Mouse (Mus musculus): ENCODE data around the gene Tmx4. TPM values are rescaled to one million over a fixed set of nuclear protein-coding genes. Genes with fewer than 3 reads are reported as not detected.
"Not testable (repeated sequence)": the region's sequence is repeated elsewhere in the genome, so short reads cannot be mapped to it uniquely, and the experiment has no call there.

The Tmx4 gene
- polyA plus RNA-seq, 1 experiment from 2014 or later, result 12.5 TPM

GRCm38 (mm10) chr2:134645166-134645565 is 1.2 kb upstream of the Tmx4 start:
- Histone ChIP-seq H3K36me3 (ENCODE audit: insufficient read depth, low read length) (no peaks in the 10 kb centered on the region), H3K9me3 (replicated peaks; ENCODE audit: low read length) (no peaks in the 10 kb centered on the region), H3K4me2 (ENCODE audit: low read length) (no peak overlapping the region), H3K4me1 (replicated peaks; ENCODE audit: insufficient read depth, low read length) (peaks cover 3% of the 10 kb centered on the region), H3K4me3 (replicated peaks; ENCODE audit: low read depth, low read length) (no peak overlapping the region), H3K27me3 (ENCODE audit: insufficient read depth, low read length) (no peaks in the 10 kb centered on the region), H3K27ac (no peak overlapping the region), H3K9ac (ENCODE audit: low read depth, low read length) (no peak overlapping the region)
- TF ChIP-seq CTCF (IDR thresholded peaks at IDR 0.05; ENCODE audit: low read depth), result no peak
- ATAC-seq (replicated peaks; ENCODE audit: low FRiP score, low read depth), result no peak
- WGBS, result 65% methylated on average over 4 of the region's 4 CpGs
- no peak for DNase-seq (ENCODE audit: low spot score)

DNA sequence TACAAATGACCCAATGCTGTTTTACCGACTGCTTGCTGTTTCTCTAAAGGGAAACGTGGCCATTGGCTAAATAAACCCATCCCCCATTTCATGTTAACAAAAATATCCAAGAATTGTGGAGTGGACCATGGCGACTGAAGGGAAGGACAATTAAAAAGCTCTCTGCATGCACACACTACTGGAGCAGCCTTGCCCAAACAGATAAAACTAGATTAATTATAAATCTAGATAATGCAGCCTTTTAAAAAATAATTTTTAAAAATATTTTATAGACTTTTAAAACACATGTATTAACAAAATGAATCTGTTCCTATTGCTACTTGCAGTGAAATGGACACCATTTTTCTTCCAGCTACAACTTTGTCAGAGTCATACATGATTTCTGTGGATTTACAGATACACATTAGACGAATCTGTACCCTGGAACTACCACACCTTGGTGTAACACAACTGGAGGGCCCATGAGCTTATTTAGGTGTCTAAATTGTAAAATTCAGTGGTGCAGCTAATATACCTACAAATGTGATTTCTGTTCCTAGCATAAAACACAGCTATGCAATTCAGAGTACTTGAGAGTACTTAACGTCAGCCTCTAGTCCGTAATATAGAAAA is 462 bp upstream of the Tmx4 start:
- no peak for DNase-seq (ENCODE audit: low spot score)

DNA sequence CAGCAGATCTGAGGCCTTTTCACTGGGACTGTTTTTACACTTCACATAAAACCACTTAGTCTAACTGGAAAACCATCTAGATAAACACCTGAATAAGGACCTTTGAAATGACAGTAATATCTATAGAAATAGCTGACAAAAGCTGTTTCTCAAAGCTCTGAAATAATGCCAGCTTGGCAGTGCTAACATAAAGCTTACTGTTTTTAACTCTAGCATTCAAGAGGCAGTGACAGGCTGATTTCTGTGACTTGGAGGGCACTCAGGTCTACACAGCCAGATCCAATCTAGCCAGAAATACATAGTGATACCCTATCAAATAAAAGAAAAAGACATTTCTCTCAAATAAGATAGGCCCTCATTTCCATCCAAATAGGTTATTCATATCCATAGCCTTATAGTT is 1.6 kb downstream of the Tmx4 start:
- TF ChIP-seq CTCF (IDR thresholded peaks at IDR 0.05; ENCODE audit: low read depth), result no peak
- peaks cover 3% of the 10 kb centered on the region for H3K4me1 ChIP-seq (replicated peaks; ENCODE audit: insufficient read depth, low read length)
- no peak overlapping the region for H3K4me2 ChIP-seq (ENCODE audit: low read length)
- H3K4me3 ChIP-seq (replicated peaks; ENCODE audit: low read depth, low read length), result no peak overlapping the region
- no peak overlapping the region for H3K9ac ChIP-seq (ENCODE audit: low read depth, low read length)
- DNase-seq (ENCODE audit: low spot score), result no peak
- no peak overlapping the region for H3K27ac ChIP-seq
- no peaks in the 10 kb centered on the region for H3K36me3 ChIP-seq (ENCODE audit: insufficient read depth, low read length)
- ATAC-seq (replicated peaks; ENCODE audit: low FRiP score, low read depth), result no peak
- no peaks in the 10 kb centered on the region for H3K9me3 ChIP-seq (replicated peaks; ENCODE audit: low read length)
- no peaks in the 10 kb centered on the region for H3K27me3 ChIP-seq (ENCODE audit: insufficient read depth, low read length)

More for the DNA sequence above, 462 bp upstream of the Tmx4 start:
- Histone ChIP-seq H3K27ac (no peak overlapping the region; the same call in 1 of the 2 replicates), H3K9me3 (replicated peaks; ENCODE audit: low read length) (no peaks in the 10 kb centered on the region), H3K4me3 (replicated peaks; ENCODE audit: low read depth, low read length) (peak overlapping the region; percentile 79), H3K4me1 (replicated peaks; ENCODE audit: insufficient read depth, low read length) (peaks cover 3% of the 10 kb centered on the region), H3K9ac (ENCODE audit: low read depth, low read length) (no peak overlapping the region), H3K27me3 (ENCODE audit: insufficient read depth, low read length) (no peaks in the 10 kb centered on the region), H3K36me3 (ENCODE audit: insufficient read depth, low read length) (no peaks in the 10 kb centered on the region), H3K4me2 (ENCODE audit: low read length) (peak overlapping the region; percentile 66)
- WGBS, result 41% methylated on average over 6 of the region's 6 CpGs
- ATAC-seq (replicated peaks; ENCODE audit: low FRiP score, low read depth), result no peak
- no peak for TF ChIP-seq CTCF (IDR thresholded peaks at IDR 0.05; ENCODE audit: low read depth)

- ATAC-seq (replicated peaks; ENCODE audit: low FRiP score, low read depth) (no peak), DNase-seq (ENCODE audit: low spot score) (no peak)
- H3K4me3 ChIP-seq (replicated peaks; ENCODE audit: low read depth, low read length), result no peak overlapping the region
- no peak overlapping the region for H3K9ac ChIP-seq (ENCODE audit: low read depth, low read length)
- no peak overlapping the region for H3K4me2 ChIP-seq (ENCODE audit: low read length)
- TF ChIP-seq CTCF (IDR thresholded peaks at IDR 0.05; ENCODE audit: low read depth), result no peak
- peaks cover 3% of the 10 kb centered on the region for H3K4me1 ChIP-seq (replicated peaks; ENCODE audit: insufficient read depth, low read length)
- no peak overlapping the region for H3K27ac ChIP-seq
- H3K36me3 ChIP-seq (ENCODE audit: insufficient read depth, low read length), result no peaks in the 10 kb centered on the region
- no peaks in the 10 kb centered on the region for H3K27me3 ChIP-seq (ENCODE audit: insufficient read depth, low read length)
- 94% methylated on average over 5 of the region's 5 CpGs for WGBS
- H3K9me3 ChIP-seq (replicated peaks; ENCODE audit: low read length), result no peaks in the 10 kb centered on the region
Observed at GRCm38 (mm10) chr2:134641372-134641771, 2.6 kb downstream of the Tmx4 start.

GRCm38 (mm10) chr2:134640398-134640797 is 3.5 kb downstream of the Tmx4 start:
- WGBS, result 68% methylated on average over 1 of the region's 1 CpGs
- DNase-seq (ENCODE audit: low spot score), result no peak
- Histone ChIP-seq H3K27ac (no peak overlapping the region), H3K36me3 (ENCODE audit: insufficient read depth, low read length) (no peaks in the 10 kb centered on the region), H3K4me1 (replicated peaks; ENCODE audit: insufficient read depth, low read length) (peaks cover 3% of the 10 kb centered on the region), H3K4me3 (replicated peaks; ENCODE audit: low read depth, low read length) (no peak overlapping the region), H3K4me2 (ENCODE audit: low read length) (no peak overlapping the region), H3K9me3 (replicated peaks; ENCODE audit: low read length) (no peaks in the 10 kb centered on the region), H3K27me3 (ENCODE audit: insufficient read depth, low read length) (no peaks in the 10 kb centered on the region), H3K9ac (ENCODE audit: low read depth, low read length) (no peak overlapping the region)
- TF ChIP-seq CTCF (IDR thresholded peaks at IDR 0.05; ENCODE audit: low read depth), result no peak
- no peak for ATAC-seq (replicated peaks; ENCODE audit: low FRiP score, low read depth)

- not testable (repeated sequence) for H3K4me3 ChIP-seq (replicated peaks; ENCODE audit: low read depth, low read length); DNase-seq (ENCODE audit: low spot score); H3K27me3 ChIP-seq (ENCODE audit: insufficient read depth, low read length); H3K36me3 ChIP-seq (ENCODE audit: insufficient read depth, low read length); H3K4me1 ChIP-seq (replicated peaks; ENCODE audit: insufficient read depth, low read length); H3K9me3 ChIP-seq (replicated peaks; ENCODE audit: low read length); ATAC-seq (replicated peaks; ENCODE audit: low FRiP score, low read depth); H3K9ac ChIP-seq (ENCODE audit: low read depth, low read length); H3K27ac ChIP-seq; H3K4me2 ChIP-seq (ENCODE audit: low read length)
- 96% methylated on average over 1 of the region's 2 CpGs for WGBS
Observed at GRCm38 (mm10) chr2:134628541-134628940, 15.4 kb downstream of the Tmx4 start.

- Histone ChIP-seq H3K4me3 (replicated peaks; ENCODE audit: low read depth, low read length) (no peak overlapping the region), H3K4me2 (ENCODE audit: low read length) (no peak overlapping the region), H3K27me3 (ENCODE audit: insufficient read depth, low read length) (no peaks in the 10 kb centered on the region), H3K9ac (ENCODE audit: low read depth, low read length) (no peak overlapping the region), H3K36me3 (ENCODE audit: insufficient read depth, low read length) (no peaks in the 10 kb centered on the region), H3K27ac (no peak overlapping the region), H3K4me1 (replicated peaks; ENCODE audit: insufficient read depth, low read length) (no peaks in the 10 kb centered on the region), H3K9me3 (replicated peaks; ENCODE audit: low read length) (no peaks in the 10 kb centered on the region)
- DNase-seq (ENCODE audit: low spot score), result no peak
- ATAC-seq (replicated peaks; ENCODE audit: low FRiP score, low read depth), result no peak
- no peak for TF ChIP-seq CTCF (IDR thresholded peaks at IDR 0.05; ENCODE audit: low read depth)
Observed at GRCm38 (mm10) chr2:134604935-134605334, 39.0 kb downstream of the Tmx4 start.

Measured in kidney, postnatal 0 days (tissue).